Mouse (Mus musculus) spleen, postnatal 10 days (tissue): ENCODE results near the gene Vps13c.
A peak's percentile ranks its signal among the peaks of the same experiment; 100 is the strongest.

Source experiments
- DNase-seq, 2 experiments: peaks; one replicate each; pipeline ENCODE4 v3.0.0; 2021 to 2022; ENCODE audit warnings: low spot score in 2 of 2

The Vps13c gene

DNA sequence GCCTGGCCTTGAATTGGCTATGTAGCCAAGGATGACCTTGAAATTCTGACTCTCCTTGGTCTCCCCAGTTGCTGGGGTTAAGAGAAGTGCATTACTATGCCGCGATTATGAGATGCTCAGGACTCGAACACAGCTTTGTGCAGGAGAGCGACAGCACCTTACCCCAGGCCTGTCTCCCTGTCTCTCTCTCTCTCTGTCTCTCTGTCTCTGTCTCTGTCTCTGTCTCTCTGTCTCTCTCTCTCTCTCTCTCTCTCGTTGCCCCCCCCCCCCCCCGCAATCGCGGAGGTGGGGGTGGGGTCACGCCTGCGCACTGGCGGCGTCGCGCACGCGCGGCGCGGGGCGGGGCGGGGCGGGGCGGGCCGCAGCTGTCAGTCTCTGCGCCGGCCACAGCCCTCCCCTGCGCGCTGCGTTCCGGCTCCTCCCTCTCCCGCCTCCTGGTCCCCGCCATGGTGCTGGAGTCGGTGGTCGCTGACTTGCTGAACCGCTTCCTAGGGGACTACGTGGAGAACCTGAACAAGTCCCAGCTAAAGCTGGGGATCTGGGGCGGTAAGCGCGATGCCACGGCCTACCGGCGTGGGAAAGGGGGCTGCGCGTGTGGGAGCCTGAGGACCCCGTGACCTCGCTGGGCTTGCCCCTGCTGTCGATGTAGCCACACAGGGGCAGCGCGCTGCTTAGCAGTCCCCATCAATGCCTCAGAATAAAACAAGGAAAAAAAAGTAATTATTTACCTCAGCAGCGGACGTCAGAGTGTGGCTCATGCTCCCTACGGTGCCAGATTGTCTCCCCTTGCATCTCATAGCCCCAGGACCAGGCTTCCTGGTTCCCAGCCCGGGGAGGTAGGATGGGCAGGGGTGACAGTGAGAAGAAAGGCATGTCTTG, at the start of gene Vps13c:
Gene Vps13c, plus strand, starts transcription at position 416 of the 879 bp plus-strand sequence.
- peak; percentile 55 to 85 for DNase-seq

DNA sequence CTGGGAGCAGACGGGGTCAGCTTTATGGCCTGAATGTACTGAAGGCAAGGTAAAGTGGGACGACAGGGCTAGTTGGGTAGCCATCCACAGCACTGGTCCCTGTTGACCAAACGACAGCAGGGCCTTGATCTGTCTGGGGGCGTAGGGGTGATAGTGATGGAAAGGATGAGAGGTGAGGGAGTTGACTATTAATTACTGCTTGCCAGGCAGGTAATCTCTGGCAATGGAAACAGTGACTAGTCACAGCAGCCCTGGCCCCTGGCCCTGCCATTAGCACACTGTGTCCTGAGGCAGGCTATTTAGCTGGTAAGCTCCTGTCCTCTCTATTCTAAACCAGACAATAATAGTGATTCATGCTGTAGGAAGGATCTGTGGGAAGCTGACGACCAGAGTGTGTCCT, 47.8 kb upstream of the Vps13c start:
- DNase-seq = no peak

DNA sequence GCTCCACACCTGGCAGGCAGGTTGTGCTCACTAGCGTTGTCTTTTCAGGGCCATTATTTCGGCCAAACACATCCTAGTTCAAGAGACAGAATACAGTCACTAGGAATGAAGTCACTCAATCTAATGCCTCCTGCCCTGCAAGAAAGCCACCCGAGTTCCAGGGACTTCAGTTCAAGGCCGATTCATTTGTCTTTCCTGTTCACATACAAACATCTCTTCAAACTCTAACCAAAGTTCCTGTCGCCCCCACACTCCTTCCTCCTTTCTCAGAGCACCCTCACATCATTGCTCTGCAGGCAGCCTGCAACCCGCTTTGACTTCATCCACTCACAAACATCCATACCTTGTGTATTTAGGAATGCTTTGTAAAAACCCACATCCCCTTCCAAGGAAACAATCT, 46.7 kb upstream of the Vps13c start:
- DNase-seq = no peak

DNA sequence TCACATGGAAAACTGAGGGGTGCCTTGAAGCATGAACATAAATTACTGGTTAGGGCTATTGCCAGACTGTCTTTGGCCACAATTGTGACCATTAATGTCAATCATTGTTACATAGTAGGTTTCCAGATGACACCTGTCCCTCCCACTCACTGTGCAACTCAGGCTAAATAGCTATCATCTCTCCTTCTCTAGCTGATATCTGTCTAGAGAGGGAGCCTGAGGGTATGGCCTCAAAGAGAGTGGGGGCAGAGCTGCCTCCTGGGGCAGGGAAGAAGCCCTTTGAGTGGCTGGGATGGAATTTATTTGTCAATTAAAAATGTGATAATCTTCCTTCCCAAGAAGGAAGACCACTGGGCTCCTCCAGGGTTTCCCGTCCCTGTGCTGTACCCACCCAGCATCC, 46.0 kb upstream of the Vps13c start:
- DNase-seq = no peak

DNA sequence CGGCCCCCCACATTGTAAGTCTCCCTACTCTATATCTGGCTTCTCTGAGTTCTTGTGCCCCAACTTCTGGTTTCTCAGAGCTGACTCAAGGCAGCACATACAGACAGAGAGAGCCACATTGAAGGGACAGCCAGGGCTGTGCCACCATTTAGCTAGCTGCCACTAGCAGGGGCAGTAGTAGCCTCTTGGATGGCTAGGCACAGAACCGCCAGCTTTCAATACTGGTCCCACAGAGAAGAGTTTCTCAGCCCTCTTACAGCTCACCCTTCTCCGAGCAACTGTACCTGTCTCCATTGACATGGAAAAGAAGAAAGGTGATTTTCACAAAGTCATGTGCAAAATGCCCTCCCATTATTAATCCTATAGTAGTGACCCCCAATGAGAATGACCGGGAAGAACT, 45.5 kb upstream of the Vps13c start:
- no peak for DNase-seq

DNA sequence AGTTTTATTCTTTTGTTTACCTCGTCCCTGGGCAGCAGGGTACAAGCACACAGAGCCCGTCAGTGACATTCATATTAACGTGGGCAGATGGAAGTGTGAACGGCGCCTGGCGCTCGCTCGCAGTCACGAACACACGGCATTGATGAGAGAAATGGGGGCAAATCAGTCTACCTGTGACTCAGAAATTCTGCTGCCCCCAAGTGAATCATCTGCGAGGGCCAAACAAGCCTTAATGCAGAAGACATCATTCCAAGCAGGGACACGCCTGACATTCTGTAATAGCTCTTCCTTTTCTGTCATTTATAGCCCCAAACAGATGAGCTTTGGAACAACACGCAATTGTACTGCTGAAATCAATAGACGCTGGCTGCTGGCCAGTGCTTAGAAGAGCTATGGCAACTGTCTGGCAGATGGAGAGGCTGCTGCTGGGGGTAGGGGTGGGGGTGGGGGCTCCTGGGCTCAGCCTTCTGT, 45.0 kb upstream of the Vps13c start:
- no peak for DNase-seq

DNA sequence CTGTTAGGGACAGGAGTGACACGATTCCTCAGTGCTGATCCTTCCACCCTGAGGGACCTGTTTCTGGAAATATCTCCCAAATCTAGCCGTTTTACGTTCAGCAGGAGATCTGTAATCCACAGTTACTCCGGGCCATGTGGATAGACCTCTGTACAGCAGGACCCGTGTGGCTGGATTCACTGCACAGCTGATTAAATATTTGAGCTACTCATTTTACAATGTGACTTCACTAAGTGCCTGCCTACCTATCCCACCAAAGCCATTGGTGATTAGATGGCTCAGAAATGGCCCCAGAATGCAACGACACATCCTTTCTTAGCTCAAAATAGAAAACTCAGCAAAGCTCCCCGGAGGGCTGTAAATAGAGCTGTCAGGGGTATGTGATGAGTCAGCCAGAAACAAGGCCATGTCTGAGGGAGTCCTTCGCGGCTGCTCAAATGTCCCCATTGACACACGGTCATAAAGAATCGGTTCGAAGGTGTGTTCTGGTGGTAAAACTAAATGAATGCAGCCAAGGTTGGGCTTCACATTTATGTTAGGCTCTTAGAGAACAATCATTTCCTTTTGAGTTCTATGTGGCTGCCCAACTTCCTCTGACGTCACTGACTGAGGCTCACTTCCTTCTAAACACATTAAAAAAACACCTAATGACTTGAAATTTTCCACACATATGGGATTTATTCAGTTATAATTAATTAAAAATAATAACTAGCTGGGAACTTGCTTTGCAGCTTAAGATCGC, 40.9 kb upstream of the Vps13c start:
- DNase-seq = no peak

DNA sequence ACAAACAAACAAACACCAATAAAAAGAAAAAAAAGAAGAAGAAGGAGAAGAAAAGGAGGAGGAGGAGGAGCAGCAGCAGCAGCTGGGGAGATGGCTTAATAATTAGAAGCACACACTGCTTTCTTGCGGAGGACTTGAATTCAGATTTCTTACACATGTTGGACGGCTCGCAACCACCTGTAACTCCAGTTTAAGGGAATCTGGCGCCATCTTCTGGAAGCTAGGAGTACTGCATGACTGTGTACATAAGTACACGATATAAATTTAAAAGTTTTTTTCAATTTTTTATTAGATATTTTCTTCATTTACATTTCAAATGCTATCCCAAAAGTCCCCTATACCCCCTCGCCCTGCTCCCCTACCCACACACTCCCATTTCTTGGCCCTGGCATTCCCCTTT, 38.0 kb upstream of the Vps13c start:
- peak; percentile 32 to 74 for DNase-seq

DNA sequence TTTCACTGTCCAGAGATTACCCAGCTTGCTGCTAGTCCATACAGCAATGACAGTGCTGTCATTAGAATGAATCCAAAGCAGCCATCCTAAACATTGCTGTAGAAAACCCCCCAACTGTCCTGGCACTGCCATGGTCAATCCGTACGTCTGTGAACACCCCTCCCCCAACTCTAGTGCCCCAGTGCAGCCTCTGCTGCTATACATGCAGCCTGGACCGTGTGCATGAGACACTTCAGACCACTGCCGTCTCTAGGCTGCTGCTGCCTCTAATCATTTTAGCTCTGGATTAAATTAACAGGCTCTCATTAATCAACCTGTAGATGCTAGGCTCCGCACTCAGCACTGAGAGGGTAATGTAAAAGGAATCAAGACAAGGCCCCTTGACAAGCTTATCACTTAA, 33.2 kb upstream of the Vps13c start:
- DNase-seq = no peak

DNA sequence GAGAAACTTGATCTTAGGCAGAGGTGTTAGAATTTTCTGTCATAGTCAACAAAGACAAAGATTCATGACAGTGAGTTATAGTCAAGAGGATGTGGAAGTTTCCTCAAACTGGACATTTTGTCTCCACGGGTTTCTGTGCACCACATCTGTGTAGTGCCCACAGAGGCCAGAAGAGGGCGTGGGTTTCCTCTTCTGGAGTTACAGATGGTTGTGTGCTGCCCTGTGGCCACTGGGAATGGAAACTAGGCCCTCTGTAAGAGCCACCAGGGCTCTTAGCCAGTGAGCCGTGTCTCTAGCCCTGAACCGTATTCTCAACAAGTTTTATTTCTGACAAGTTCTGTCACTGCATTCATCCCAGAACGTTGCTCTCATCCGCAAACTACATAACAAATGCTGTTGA, 29.7 kb upstream of the Vps13c start:
- no peak for DNase-seq

DNA sequence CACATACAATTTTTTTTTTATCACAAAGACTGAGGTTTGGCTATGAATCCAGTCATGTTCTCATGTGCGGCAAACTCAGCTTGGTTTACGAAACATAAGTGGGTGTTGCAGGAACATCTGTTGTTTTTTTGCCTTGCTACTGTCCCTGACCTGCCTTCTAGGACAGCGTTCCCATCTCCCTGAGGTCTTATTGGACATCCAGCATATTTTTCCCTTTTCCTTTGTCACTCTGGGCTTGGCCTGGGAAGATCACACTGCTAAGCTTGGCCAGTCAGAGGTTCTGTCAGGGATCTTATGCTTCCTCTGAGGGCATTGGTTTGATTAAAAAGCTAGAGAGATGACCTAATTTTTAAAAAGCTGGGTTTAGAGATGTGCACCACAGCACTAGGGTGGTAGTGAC, 29.1 kb upstream of the Vps13c start:
- no peak for DNase-seq

DNA sequence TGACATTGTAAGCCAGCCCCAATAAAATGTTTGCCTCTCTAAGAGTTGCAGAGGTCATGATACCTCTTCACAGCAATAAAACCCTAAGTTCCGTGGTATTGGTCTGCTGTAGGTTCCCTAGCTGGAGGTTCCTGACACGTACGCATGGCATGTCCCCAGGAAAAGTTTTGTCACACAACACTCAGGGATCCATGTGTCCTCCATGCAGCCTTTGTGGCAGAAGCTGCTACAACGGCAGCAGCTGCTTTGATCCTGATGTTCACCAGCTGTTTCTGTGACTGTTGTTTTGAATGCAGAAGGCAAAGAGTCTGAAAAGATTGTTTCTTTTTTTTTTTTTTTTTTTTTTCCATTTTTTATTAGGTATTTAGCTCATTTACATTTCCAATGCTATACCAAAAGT, 27.0 kb upstream of the Vps13c start:
- no peak for DNase-seq

DNA sequence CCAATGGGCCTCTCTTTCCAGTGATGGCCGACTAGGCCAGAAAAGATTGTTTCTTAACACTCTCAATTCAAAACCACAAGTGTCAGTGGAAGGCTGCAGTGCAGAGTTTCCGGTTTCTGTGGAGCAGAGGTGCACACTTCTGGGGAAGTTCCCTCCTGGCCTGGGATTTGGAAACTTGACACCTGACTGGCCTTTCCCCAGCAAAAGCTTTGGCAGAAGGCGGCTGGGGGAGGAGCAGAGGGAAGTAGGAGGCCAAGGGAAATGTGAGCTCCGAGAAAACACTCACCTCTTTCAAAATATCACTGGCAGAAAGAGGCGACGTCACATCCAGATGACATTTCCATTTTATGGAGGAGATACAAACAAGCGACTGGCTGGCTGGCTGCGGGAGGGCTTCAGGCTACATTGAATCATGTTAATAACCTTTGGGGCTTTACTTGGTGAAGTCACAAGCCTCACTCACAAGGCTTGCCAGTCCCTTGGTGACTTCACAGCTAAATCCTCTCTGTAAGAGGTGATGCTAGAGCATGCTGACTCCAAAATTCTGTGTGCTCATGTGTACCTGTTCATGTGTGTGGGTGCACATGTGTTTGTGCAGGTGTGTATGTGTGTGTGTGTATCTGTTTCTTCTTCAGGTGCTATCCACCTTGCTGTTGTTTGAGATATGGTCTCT, 26.4 kb upstream of the Vps13c start:
- no peak for DNase-seq

DNA sequence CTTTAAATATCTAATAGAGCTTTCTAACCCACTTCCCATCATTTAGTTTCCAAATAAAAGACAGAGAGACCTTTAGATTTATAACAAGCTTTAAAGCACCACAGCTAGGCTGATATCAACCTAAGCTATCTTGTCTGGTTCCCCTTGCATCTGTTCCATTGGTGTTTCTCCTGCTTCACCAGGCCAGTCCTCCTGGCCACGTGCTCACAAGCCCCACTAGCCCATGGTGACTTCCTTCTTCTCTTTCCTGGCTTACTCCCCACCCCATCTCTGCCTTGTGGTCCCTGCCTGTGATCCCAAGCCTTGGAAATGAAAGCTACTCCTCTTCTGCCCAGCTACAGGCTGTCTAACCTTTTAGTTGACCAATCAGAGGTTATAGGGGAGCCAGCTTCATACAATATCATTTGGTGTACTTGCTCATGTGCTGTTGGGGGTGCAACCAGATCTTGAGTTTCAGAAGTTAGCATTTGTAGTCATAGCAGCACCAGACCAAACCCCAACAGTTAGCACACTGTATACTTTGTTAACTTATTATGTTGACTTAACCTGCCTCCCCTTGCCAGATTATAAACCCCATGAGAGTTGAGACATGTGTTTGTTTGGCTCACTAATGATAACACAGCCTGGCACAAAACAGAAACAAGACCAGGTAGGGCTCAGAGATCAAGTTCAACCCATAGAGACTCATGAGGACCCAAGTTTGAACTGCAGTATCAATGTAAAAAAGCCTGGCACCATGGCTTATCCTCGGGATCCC, 23.8 kb upstream of the Vps13c start:
- no peak for DNase-seq

DNA sequence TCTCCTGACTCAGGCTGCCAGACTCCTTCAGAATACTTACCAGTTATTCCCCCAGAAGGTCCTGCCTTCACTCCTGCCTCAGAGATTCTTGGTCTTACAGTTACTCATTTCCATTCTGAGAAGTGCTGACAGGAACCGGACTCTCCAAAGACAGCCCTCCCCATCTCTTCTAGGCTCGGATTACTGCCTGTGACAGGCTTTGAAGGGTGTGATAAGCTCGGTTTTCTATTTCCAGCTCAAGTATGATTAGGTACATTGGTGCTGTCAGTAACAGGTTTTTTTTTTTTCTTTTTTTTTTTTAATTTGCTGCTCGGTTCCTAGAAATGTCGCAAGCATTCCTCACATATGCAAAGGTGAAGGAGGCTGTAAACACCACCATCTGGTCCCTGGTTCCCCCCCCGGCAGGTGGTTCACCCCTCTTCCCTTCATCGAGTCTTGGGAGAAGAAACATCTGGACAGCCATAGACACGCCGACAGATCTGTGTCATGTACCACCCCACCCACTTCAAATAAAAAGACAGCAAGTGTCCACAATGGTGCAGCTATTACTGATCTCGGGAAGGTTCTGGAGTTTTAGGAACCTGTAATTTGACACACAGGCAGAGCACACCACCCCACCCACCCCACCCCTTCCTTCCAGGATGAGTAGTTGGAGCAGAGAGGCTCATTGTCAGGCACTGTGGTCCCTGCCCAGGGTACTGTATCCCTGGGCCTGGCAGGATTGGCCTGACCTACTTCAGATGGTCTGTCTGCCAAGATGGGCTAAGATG, 22.1 kb upstream of the Vps13c start:
- no peak for DNase-seq

DNA sequence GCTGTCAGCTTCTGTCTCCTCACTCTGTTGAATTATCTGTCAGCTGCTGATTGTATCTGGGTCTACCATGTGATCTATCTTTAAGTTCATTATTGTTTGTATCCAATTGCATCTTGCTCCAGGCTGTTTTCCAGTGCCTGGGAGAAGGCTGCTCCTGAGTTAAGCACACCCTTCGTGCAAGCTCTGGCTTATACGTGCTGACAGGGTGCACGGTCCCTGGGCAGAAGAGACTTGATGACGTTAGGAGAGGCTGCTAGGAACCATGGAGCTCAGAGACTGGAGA, 21.6 kb upstream of the Vps13c start:
- DNase-seq = no peak

DNA sequence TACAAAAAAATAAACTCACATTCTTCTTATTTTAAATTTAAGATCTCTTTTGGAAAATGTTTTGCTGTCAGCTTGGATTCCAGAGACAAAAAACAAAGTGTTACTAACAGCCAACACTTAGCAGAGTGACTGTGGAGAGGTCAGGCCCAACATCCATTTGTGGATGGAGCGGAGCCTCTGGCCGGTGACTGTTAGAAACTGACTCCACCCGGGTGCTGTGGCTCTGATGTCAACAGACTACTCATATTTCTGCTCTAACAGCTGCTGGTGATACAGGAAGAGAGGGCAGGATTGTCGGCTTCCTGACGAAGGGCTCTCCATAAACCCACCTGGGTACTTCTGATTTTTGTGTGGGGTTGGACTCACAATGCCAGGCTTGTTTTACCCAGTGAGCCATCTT, 17.1 kb upstream of the Vps13c start:
- no peak for DNase-seq

DNA sequence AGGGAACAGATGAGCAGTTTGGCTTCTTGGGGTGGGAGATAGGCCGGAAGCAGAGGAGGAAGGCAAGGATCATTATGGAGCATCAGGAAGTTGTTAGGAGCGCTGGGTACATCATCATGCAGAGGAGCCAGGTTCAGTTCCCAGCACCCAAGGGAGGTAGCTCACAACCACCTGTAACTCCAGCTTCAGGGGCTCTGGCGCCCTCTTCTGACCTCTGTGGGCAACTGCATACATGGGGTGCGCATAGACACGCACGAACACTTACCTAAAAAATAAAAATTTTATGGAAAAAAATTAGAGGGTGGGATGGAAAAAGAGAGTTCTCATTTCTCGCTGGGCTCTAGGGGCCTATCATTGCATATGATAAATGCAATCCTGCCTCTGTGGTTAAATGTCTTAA, 14.7 kb upstream of the Vps13c start:
- DNase-seq = no peak

DNA sequence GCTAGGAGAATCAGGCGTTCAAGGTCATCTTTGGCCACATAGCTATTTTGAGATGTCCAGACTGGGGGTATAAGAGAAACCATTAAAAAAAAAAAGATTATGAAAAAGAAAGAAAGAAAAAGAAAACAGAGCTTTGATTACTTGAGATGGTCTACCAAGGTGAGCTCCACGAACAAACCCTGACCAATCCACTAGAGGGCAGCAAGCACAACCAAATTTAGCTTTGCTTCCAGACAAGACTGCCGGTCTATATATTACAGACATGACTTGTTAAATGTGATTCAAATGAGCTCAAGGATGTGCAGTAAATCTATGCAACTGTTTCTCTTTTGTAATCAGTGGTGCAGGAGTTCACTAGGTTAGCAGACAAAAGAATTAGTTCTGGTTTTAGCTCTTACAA, 12.0 kb upstream of the Vps13c start:
- peak in 1 of 2 experiments; percentile 61 for DNase-seq

DNA sequence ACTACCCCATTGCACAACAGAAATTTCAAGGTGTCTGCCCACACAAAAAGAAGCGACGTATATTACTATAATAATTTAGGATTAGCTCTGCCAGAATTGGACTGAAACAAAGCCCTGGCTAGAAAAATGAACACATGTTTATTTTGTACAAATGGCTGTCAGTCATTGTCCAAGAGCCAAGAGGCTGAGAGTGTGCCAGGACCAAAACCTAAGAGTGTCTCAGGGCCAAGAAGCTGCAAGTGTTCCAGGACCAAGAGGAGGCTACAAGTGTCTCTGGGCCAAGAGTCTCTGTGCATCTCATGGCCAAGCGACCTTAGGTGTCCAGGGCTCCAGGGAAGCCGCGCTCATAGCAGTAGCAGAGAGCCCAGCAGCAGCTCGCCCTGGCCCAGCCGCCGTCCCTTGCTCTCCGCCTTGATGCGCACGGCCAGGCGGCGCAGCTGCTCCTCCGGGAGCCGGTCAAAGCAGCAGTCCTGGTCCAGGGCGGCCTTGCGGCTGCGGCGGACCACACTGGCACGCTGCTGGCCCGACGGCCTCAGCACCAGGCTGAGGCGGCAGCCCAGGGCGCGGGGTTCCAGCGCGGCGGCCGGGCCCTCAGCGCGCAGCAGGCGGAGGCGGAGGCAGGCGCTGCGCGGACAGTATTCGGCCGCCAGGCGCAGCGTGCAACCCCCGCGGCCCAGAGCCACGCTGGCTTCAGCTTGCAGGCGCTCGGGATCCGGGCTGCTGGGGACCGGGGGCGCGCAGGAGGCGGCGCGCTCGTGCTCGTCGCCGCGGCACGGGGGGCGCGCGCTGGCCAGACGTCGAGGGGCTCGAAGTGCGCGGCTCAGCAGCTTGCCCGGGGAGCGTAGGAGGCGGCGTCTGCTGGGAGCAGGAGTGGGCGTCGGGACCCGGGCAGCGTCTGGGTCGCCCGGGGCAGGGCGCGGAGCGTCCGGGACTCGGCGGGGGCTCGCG, 9.5 kb upstream of the Vps13c start:
- no peak for DNase-seq
